Mouse (Mus musculus) heart, postnatal 0 days (tissue): ENCODE measurements around the gene Izumo2. TPM values are rescaled to one million over a fixed set of nuclear protein-coding genes. Genes with fewer than 3 reads are reported as not detected.
"Not testable (repeated sequence)": the region's sequence is repeated elsewhere in the genome, so short reads cannot be mapped to it uniquely, and the experiment has no call there.

ENCODE experiments used
- ATAC-seq: fragments of 200-750 bp; cut with Nextera tagmentation; 2 replicates; pipeline ENCODE4 v1.8.0; 2017; ENCODE audit warnings: low read depth, moderate number of reproducible peaks, moderate library complexity; ENCODE audit not compliant: insufficient read depth
- DNase-seq: peaks from one replicate; pipeline ENCODE4 v3.0.0-alpha.2; 2016; ENCODE audit warnings: low spot score
- H3K27ac ChIP-seq: fragments of 300-500 bp; sonication (generic); 2 replicates; pipeline ENCODE4 v1.5.1; 2014; ENCODE audit warnings: low read depth, mild to moderate bottlenecking
- H3K27me3 ChIP-seq: fragments of 300-500 bp; sonication (generic); 2 replicates; pipeline ENCODE4 v1.6.1; 2014; ENCODE audit warnings: low read length, mixed read lengths; ENCODE audit not compliant: control insufficient read depth, insufficient read depth
- H3K36me3 ChIP-seq: fragments of 300-500 bp; sonication (generic); replicated peaks from 2 replicates; pipeline ENCODE4 v1.6.1; 2014; ENCODE audit warnings: low read length, mixed read lengths; ENCODE audit not compliant: control insufficient read depth, insufficient read depth
- H3K4me1 ChIP-seq: fragments of 300-500 bp; sonication (generic); 2 replicates; pipeline ENCODE4 v1.6.1; 2014; ENCODE audit warnings: antibody characterized with exemption; ENCODE audit not compliant: control insufficient read depth, insufficient read depth
- H3K4me2 ChIP-seq: fragments of 300-500 bp; sonication (generic); 2 replicates; pipeline ENCODE4 v1.6.1; 2014; ENCODE audit warnings: low read depth, mild to moderate bottlenecking, low read length, moderate library complexity
- H3K4me3 ChIP-seq: fragments of 300-500 bp; sonication (generic); 2 replicates; pipeline ENCODE4 v1.5.1; 2014; ENCODE audit warnings: low read depth, low read length
- H3K9ac ChIP-seq: fragments of 300-500 bp; sonication (generic); replicated peaks from 2 replicates; pipeline ENCODE4 v1.6.1; 2014; ENCODE audit warnings: low read depth, low read length, mixed read lengths
- H3K9me3 ChIP-seq: fragments of 300-500 bp; sonication (generic); replicated peaks from 2 replicates; pipeline ENCODE4 v1.6.1; 2016; ENCODE audit warnings: low read length; ENCODE audit not compliant: control insufficient read depth
- CTCF ChIP-seq: IDR thresholded peaks from 2 replicates; pipeline ENCODE4 v1.5.1; 2016; ENCODE audit warnings: antibody characterized with exemption, control low read depth, low read depth
- EP300 ChIP-seq: IDR thresholded peaks from 2 replicates; pipeline ENCODE4 v1.6.1; 2016; ENCODE audit warnings: antibody characterized with exemption, low read depth
- WGBS: fragments of 180-500 bp; shearing (Covaris S2); extraction: QIAGEN DNeasy Blood & Tissue Kit; methylation state at CpG from one replicate; pipeline ENCODE4 v1.1.7; 2014; 5-methylcytosine and 5-hydroxymethylcytosine counted together
- polyA plus RNA-seq: library from polyadenylated mRNA; unstranded; fragments of >200 nt; fragmentation: Nextera tagmentation; extraction: Ambion mirVana; gene quantifications from 2 replicates; pipeline ENCODE4 v1.2.1, GENCODE M21; 2015
- total RNA-seq: library from RNA; depleted of rRNA; stranded (reverse); fragments of >200 nt; gene quantifications from 2 replicates; pipeline ENCODE4 v1.2.3, GENCODE M21; 2014; ENCODE audit warnings: low replicate concordance

Gene Izumo2
- total and polyA plus RNA-seq, 2 experiments from 2014 or later, result not detected

DNA sequence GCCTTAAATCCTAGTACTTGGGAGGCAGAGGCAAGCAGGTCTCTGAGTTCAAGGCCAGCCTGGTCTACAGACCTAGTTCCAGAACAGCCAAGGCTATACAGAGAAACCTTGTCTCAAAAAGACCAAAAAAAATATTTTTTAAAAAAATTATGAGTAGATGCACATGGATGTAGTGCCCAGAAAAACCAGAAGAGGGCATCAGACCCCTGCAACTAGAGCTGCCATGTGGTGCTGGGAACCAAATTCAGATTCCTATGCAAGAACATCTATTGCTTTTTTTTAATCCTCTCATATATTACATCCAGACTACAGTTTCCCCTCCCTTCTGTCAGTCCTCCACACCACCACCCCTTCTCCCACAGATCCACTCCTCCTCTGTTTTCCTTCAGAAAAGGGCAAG lies 2.2 kb upstream of the Izumo2 start:
- Histone ChIP-seq H3K36me3 (no peaks in the 10 kb centered on the region), H3K9ac (no peak overlapping the region), H3K4me2 (no peak overlapping the region), H3K4me1 (no peaks in the 10 kb centered on the region), H3K4me3 (no peak overlapping the region), H3K9me3 (0 out of 2 replicates have a peak, but pooled peaks cover 3% of the 10 kb centered on the region), H3K27me3 (no peaks in the 10 kb centered on the region), H3K27ac (no peak overlapping the region)
- TF ChIP-seq EP300, result no peak
- no peak for TF ChIP-seq CTCF
- DNase-seq (no peak), ATAC-seq (no peak)

DNA sequence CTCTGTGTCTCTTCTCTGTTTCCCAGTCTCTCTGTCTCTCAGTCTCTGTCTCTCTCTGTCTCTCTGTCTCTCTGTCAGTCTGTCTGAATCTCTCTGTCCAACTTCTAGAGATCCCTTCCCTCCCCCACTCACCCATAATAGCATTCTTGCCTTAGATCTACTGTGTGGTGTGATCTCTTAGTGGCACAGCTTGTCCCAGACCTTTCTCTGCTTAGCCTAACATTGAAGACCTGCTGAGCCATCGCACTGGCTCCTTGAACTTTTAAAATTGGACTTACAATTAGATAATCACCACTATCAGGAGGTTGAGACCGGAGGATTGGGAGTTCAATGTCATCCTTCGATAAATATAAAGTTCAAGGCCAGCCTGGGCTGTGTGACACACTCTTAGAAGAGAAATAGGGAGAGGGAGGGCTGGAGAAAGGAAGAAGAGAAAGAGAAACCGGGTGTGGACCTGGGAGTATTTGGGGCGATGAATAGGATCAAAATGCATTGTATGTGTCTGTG lies 1.3 kb upstream of the Izumo2 start:
- Histone ChIP-seq H3K9ac (no peak overlapping the region), H3K36me3 (no peaks in the 10 kb centered on the region), H3K9me3 (0 out of 2 replicates have a peak, but pooled peaks cover 3% of the 10 kb centered on the region), H3K27me3 (no peaks in the 10 kb centered on the region), H3K27ac (no peak overlapping the region), H3K4me3 (no peak overlapping the region), H3K4me1 (no peaks in the 10 kb centered on the region), H3K4me2 (no peak overlapping the region)
- ATAC-seq (no peak), DNase-seq (no peak)
- TF ChIP-seq EP300 (no peak), CTCF (no peak)
- WGBS, result 81% methylated on average over 5 of the region's 5 CpGs

DNA sequence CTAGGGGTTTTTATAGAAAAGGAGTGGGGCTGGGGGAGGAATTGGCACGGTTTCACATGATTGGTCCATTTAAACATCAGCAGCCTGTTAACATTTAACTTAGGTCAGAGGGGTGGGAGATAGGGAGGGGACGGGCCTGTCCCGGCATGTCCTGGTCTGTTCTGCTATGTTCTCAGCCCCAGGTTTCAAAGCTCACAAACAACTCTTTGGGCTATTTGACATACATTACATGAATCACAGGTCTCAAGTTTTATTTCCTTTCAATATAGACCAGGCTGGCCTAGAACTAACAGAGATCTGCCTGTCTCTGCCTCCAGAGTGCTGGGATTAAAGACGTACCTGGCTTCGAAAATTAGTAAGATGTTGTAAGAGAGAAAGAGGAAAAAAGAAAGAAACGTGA lies 449 bp upstream of the Izumo2 start:
- not testable (repeated sequence) for ATAC-seq, H3K4me2 ChIP-seq, H3K27me3 ChIP-seq, H3K9me3 ChIP-seq, H3K27ac ChIP-seq, H3K36me3 ChIP-seq, DNase-seq, H3K4me3 ChIP-seq, H3K4me1 ChIP-seq, H3K9ac ChIP-seq
- 81% methylated on average over 5 of the region's 6 CpGs for WGBS

DNA sequence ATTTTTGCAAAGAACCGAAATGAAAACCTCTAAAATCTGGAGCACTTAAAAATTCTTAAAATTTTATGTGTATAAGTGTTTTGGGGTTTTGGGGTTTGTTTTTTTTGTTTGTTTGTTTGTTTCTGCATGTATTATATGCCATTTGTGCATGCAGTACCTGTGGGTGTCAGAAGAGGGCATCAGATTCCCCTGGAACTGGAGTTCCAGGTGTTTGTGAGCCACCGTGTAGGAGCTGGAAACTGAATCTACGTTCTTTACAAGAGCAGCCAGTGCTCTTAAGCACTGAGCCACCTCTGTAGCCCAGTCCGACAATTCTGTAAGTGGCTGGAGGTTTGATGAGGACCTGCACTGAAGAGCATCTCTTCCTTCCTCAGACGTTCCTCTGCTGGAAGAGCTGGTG lies 1.3 kb downstream of the Izumo2 start:
- ATAC-seq, result no peak

DNA sequence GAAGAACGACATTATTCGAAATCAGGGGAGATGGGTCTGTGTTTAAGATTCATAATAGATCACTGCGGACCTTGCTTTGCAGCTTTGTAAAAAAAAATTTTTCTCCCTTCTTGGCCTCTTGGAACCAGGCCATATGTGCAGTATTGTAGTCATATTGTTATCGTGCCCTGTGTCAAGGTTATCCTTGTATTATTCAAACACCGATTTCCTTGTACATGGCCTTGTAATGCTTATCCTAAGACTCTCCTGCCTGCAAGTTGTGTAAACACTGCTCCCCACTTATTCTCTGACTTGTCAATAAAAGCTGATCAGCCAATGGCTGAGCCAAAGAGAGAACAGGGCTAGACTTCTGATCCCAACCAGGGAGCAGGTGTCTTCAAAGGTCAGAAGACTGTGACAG lies 13.5 kb downstream of the Izumo2 start:
- Histone ChIP-seq H3K4me1 (no peaks in the 10 kb centered on the region), H3K36me3 (no peaks in the 10 kb centered on the region), H3K4me2 (no peak overlapping the region), H3K9ac (no peak overlapping the region), H3K27me3 (no peaks in the 10 kb centered on the region), H3K27ac (no peak overlapping the region), H3K4me3 (no peak overlapping the region), H3K9me3 (no peaks in the 10 kb centered on the region)
- TF ChIP-seq EP300, result no peak
- no peak for TF ChIP-seq CTCF
- ATAC-seq (no peak), DNase-seq (no peak)
- WGBS, result 69% methylated on average over 5 of the region's 5 CpGs

More for the DNA sequence above, 1.3 kb downstream of the Izumo2 start:
- 0 out of 2 replicates have a peak, but pooled peaks cover 3% of the 10 kb centered on the region for H3K9me3 ChIP-seq
- WGBS, result 79% methylated on average over 5 of the region's 5 CpGs
- DNase-seq, result no peak
- no peak overlapping the region for H3K27ac ChIP-seq
- H3K36me3 ChIP-seq, result no peaks in the 10 kb centered on the region
- no peak overlapping the region for H3K4me2 ChIP-seq
- no peaks in the 10 kb centered on the region for H3K4me1 ChIP-seq
- TF ChIP-seq CTCF (no peak), EP300 (no peak)
- no peak overlapping the region for H3K9ac ChIP-seq
- H3K4me3 ChIP-seq, result no peak overlapping the region
- H3K27me3 ChIP-seq, result no peaks in the 10 kb centered on the region

DNA sequence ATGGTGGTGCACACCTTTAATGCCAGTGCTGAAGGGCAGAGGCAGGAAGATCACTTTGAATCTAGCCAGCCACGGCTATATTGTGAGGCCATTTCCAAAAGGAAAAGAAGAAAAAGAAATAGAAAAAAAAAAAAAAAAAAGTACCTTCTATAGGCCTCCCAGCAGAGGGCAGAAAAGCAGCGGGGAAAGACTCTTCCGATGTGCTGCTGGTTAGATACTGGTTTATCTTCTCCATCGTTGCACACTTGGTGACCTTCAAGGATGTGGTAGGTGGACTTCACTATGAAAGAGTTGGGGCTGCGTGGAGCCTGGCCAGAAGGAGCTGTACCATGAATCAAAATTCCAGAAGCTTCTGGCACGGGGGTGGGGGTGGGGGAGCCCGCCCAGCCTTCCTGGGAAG lies 15.8 kb downstream of the Izumo2 start:
- Histone ChIP-seq H3K4me3 (no peak overlapping the region), H3K36me3 (no peaks in the 10 kb centered on the region), H3K9me3 (no peaks in the 10 kb centered on the region), H3K27ac (no peak overlapping the region), H3K9ac (no peak overlapping the region), H3K4me2 (no peak overlapping the region), H3K4me1 (no peaks in the 10 kb centered on the region), H3K27me3 (no peaks in the 10 kb centered on the region)
- TF ChIP-seq CTCF, result peak; percentile 42
- no peak for TF ChIP-seq EP300
- ATAC-seq, result no peak
- WGBS, result 20% methylated on average over 7 of the region's 7 CpGs
- DNase-seq, result no peak
